Mouse (Mus musculus) stomach, postnatal 0 days (tissue): ENCODE results near the gene Rbm45.

Source experiments
- CTCF ChIP-seq: IDR thresholded peaks from 2 replicates; pipeline ENCODE4 v1.5.1; 2016; ENCODE audit warnings: antibody characterized with exemption, low read depth, mild to moderate bottlenecking, moderate library complexity
- EP300 ChIP-seq: optimal IDR thresholded peaks from 2 replicates; pipeline ENCODE3; 2016; ENCODE audit warnings: antibody characterized with exemption

DNA sequence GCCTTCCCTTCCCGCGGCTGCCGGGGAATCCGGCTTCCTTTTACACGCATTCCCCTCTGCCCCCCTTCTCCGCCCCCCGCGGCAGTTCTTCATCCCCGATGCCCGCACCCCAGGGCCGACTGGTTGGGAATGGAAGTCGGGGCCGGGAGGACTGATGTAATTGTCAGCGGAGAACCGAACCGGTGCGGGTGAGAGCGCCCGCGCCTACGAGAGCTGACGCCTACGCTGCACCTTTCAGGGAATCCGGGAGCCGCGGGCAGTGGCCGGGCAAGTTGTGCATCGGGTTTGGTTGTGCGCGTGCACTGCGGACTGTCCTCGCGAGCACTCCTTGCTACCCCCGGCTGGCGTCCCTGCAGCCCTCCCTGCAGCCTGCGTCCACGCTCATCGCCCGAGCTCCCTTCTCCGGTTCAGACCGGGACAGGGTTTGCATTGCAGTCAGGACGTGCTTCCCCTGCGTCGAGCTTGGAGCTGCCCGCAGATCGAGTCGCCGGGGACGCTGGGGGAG is 37.2 kb downstream of the Rbm45 start:
- TF ChIP-seq CTCF = no peak
- TF ChIP-seq EP300 = no peak
